Mouse (Mus musculus): ENCODE measurements around the gene Rsbn1.

GRCm38 (mm10) chr3:103991271-103991670 is 77.4 kb downstream of the Rsbn1 start:
- TF ChIP-seq CTCF (IDR thresholded peaks at IDR 0.05; ENCODE audit: extremely low read depth, insufficient read length, insufficient replicate concordance, low read depth, low read length) (no peak), POLR2A (IDR thresholded peaks at IDR 0.05; ENCODE audit: low read depth, low read length) (no peak)

All from small intestine, adult 2 months (tissue).